Mouse (Mus musculus): ENCODE data around the gene Zfp385a.

DNA sequence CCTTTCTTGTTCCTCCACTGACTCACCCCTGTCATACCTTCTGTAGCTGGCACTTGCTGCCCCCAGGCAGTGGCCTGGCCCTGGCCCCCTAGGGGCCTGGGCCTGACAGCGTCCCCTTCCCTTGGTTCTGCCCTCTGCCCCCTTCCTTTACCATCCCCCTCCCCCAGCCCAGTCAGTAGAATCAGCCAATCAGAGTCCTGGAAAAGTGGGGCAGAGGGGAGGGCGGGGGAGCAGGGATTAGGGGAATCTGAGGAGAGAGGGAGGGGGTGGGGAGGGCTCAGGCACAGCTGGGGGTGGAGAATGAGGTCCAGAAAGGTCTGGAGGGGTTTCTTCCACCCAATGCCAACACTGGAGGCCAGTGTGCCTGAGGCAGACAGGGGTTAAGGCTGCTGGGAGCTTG, 5.7 kb downstream of the Zfp385a start:
- no peak for TF ChIP-seq POLR2A (IDR thresholded peaks at IDR 0.05; ENCODE audit: insufficient read length, low read depth)
- TF ChIP-seq CEBPB (IDR thresholded peaks at IDR 0.05; ENCODE audit: insufficient read depth, poor library complexity, severe bottlenecking), result no peak
- no peak for TF ChIP-seq TCF12 (IDR thresholded peaks at IDR 0.05; ENCODE audit: insufficient read depth, poor library complexity, severe bottlenecking)
- no peak for TF ChIP-seq POLR2AphosphoS2 (IDR thresholded peaks at IDR 0.05; ENCODE audit: insufficient read length, low read depth)
- no peak for TF ChIP-seq MAX (IDR thresholded peaks at IDR 0.05; ENCODE audit: low read depth)
- no peak for TF ChIP-seq MYOD1 (IDR thresholded peaks at IDR 0.05; ENCODE audit: control insufficient read depth in 1 of 3, insufficient read length in 2 of 3, low read depth in 2 of 3)
- no peak for TF ChIP-seq USF1 (IDR thresholded peaks at IDR 0.05; ENCODE audit: low read depth)
- no peak for TF ChIP-seq E2F4 (IDR thresholded peaks at IDR 0.05; ENCODE audit: insufficient read depth)
- no peak for TF ChIP-seq SRF (IDR thresholded peaks at IDR 0.05; ENCODE audit: control insufficient read depth, insufficient read length, low read depth)
- no peak for TF ChIP-seq MYOG (IDR thresholded peaks at IDR 0.05; ENCODE audit: control insufficient read depth in 1 of 3, insufficient read depth in 1 of 3, insufficient read length in 2 of 3, low read depth in 2 of 3)

Data from myocyte (in vitro differentiated cells).